Mouse (Mus musculus): ENCODE measurements around the gene Vamp2.

DNA sequence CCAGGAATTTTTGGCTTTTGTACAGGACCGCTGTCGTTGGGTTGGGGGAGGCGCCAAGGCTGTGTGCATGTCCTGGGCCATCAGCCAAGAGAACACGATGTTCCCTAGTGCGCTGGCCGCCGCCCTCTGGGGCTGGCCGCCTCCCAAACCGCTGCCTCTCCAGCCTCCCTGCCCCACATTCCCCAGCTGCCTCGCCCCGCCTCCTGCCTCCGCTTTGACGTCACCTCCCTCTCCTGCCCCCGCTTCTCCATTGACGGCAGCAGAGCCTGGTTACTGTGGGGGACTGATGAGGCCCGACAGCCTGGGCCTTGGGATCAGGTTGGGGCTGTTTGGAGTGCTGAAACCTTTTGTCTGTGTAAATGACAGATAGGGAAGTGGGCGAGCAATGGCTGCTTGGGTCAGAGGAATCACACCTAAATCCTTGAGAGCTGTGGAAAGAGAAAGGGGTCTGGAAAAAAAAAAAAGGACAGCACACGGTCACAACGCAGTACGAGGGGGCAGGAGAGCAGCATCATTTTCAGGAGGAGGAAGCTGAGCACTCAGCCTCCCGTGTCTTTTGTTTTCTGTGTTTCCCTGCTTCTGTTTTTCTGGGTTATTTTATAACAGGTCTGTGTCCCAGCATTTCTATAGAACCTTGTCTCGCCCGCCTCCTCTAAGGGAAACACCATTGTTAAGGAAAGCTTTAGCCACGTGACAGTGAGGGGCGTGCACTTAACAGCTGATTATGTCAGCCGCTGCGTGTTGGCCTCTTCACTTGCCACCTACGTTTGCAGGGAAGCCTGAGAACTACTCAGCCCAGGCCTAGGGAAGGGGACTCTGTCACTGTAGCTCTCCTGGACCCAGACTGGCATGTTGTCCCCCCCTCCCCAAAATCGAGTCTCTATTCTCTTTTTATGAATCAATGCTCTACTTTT, 9.0 kb downstream of the Vamp2 start:
- TF ChIP-seq CTCF (IDR thresholded peaks at IDR 0.05; ENCODE audit: borderline replicate concordance, insufficient read depth, low read length) (no peak), POLR2A (IDR thresholded peaks at IDR 0.05; ENCODE audit: low read depth, low read length) (peak; percentile 51)

Measured in embryonic fibroblast, embryonic 13.5 days (primary cell).